Mouse (Mus musculus) forebrain, postnatal 0 days (tissue): Measurements from ENCODE around the gene Esr2. TPM values are rescaled to one million over a fixed set of nuclear protein-coding genes. Genes with fewer than 3 reads are reported as not detected.

Source experiments
- ATAC-seq: fragments of 200-750 bp; cut with Nextera tagmentation; 2 replicates; pipeline ENCODE4 v1.8.0; 2017; ENCODE audit warnings: mild to moderate bottlenecking, moderate library complexity
- DNase-seq: peaks from one replicate; pipeline ENCODE4 v3.0.0-alpha.2; 2015
- H3K27ac ChIP-seq: fragments of 300-500 bp; sonication (generic); 2 replicates; pipeline ENCODE4 v1.5.1; 2014; ENCODE audit warnings: low read depth, mild to moderate bottlenecking, antibody characterized with exemption, low read length, moderate library complexity, mixed read lengths
- H3K27me3 ChIP-seq: fragments of 300-500 bp; sonication (generic); 2 replicates; pipeline ENCODE4 v1.6.1; 2014; ENCODE audit warnings: mild to moderate bottlenecking, low read length, mixed read lengths; ENCODE audit not compliant: insufficient read depth
- H3K36me3 ChIP-seq: fragments of 300-500 bp; sonication (generic); 2 replicates; pipeline ENCODE4 v1.6.1; 2014; ENCODE audit warnings: mild to moderate bottlenecking, moderate library complexity; ENCODE audit not compliant: insufficient read depth
- H3K4me1 ChIP-seq: fragments of 300-500 bp; sonication (generic); 2 replicates; pipeline ENCODE4 v1.6.1; 2014; ENCODE audit warnings: antibody characterized with exemption; ENCODE audit not compliant: insufficient read depth
- H3K4me2 ChIP-seq: fragments of 300-500 bp; sonication (generic); 2 replicates; pipeline ENCODE4 v1.6.1; 2014; ENCODE audit warnings: low read depth, mild to moderate bottlenecking, moderate library complexity
- H3K4me3 ChIP-seq: fragments of 300-500 bp; sonication (generic); 2 replicates; pipeline ENCODE4 v1.5.1; 2014; ENCODE audit warnings: low read depth, low read length, mixed read lengths
- H3K9ac ChIP-seq: fragments of 300-500 bp; sonication (generic); 2 replicates; pipeline ENCODE4 v1.6.1; 2014; ENCODE audit warnings: mild to moderate bottlenecking
- H3K9me3 ChIP-seq: fragments of 300-500 bp; sonication (generic); 2 replicates; pipeline ENCODE4 v1.6.1; 2016; ENCODE audit warnings: low read length
- CTCF ChIP-seq: sonication (generic); IDR thresholded peaks from 2 replicates; pipeline ENCODE4 v1.5.1; 2016; ENCODE audit warnings: antibody characterized with exemption, control low read depth, low read depth
- WGBS: fragments of 180-500 bp; shearing (Covaris S2); extraction: QIAGEN DNeasy Blood & Tissue Kit; methylation state at CpG from one replicate; pipeline ENCODE4 v1.1.7; 2014; 5-methylcytosine and 5-hydroxymethylcytosine counted together
- polyA plus RNA-seq: library from polyadenylated mRNA; unstranded; fragments of >200 nt; fragmentation: Nextera tagmentation; extraction: Ambion mirVana; gene quantifications from 2 replicates; pipeline ENCODE4 v1.2.1, GENCODE M21; 2015
- total RNA-seq: library from RNA; depleted of rRNA; stranded (reverse); fragments of >200 nt; gene quantifications from 2 replicates; pipeline ENCODE4 v1.2.3, GENCODE M21; 2014

Gene Esr2
- total and polyA plus RNA-seq, 2 experiments from 2014 or later: 0.35 to 0.95 TPM

- H3K4me2 ChIP-seq: no peak overlapping the region
- H3K9me3 ChIP-seq: no peaks in the 10 kb centered on the region
- no peak for TF ChIP-seq CTCF
- H3K4me3 ChIP-seq: no peak overlapping the region
- no peaks in the 10 kb centered on the region for H3K36me3 ChIP-seq
- 61% methylated on average over 3 of the region's 3 CpGs for whole genome bisulfite sequencing
- H3K27me3 ChIP-seq: no peaks in the 10 kb centered on the region
- H3K9ac ChIP-seq: no peak overlapping the region
- no peak for DNase-seq
- no peak for ATAC-seq
- H3K27ac ChIP-seq: no peak overlapping the region
- no peaks in the 10 kb centered on the region for H3K4me1 ChIP-seq
These were observed 48.8 kb downstream of the Esr2 start for GRCm38 (mm10) chr12:76128306-76128705.

GRCm38 (mm10) chr12:76123223-76123622 lies 53.8 kb downstream of the Esr2 start:
- H3K9me3 ChIP-seq: no peaks in the 10 kb centered on the region
- H3K4me2 ChIP-seq: no peak overlapping the region
- H3K9ac ChIP-seq: no peak overlapping the region
- no peaks in the 10 kb centered on the region for H3K4me1 ChIP-seq
- no peak overlapping the region for H3K27ac ChIP-seq
- DNase-seq: no peak
- WGBS: 88% methylated on average over 6 of the region's 6 CpGs
- H3K4me3 ChIP-seq: no peak overlapping the region
- H3K27me3 ChIP-seq: no peaks in the 10 kb centered on the region
- no peaks in the 10 kb centered on the region for H3K36me3 ChIP-seq
- no peak for TF ChIP-seq CTCF
- no peak for ATAC-seq

- ATAC-seq (no peak), DNase-seq (peak; percentile 14)
- 66% methylated on average over 4 of the region's 4 CpGs for WGBS
- no peaks in the 10 kb centered on the region for H3K36me3 ChIP-seq
- no peak overlapping the region for H3K4me2 ChIP-seq
- H3K27ac ChIP-seq: no peak overlapping the region
- no peaks in the 10 kb centered on the region for H3K9me3 ChIP-seq
- H3K27me3 ChIP-seq: no peaks in the 10 kb centered on the region
- H3K4me1 ChIP-seq: no peaks in the 10 kb centered on the region
- H3K9ac ChIP-seq: no peak overlapping the region
- H3K4me3 ChIP-seq: no peak overlapping the region
- no peak for TF ChIP-seq CTCF
These were observed 59.4 kb downstream of the Esr2 start for GRCm38 (mm10) chr12:76117632-76118153.

GRCm38 (mm10) chr12:76116577-76116976 lies 60.5 kb downstream of the Esr2 start:
- 78% methylated on average over 4 of the region's 4 CpGs for WGBS
- no peaks in the 10 kb centered on the region for H3K9me3 ChIP-seq
- ATAC-seq: no peak
- no peak overlapping the region for H3K4me3 ChIP-seq
- TF ChIP-seq CTCF: no peak
- no peak overlapping the region for H3K4me2 ChIP-seq
- no peak overlapping the region for H3K27ac ChIP-seq
- H3K27me3 ChIP-seq: no peaks in the 10 kb centered on the region
- H3K36me3 ChIP-seq: no peaks in the 10 kb centered on the region
- DNase-seq: no peak
- no peak overlapping the region for H3K9ac ChIP-seq
- no peaks in the 10 kb centered on the region for H3K4me1 ChIP-seq

- no peak for ATAC-seq
- no peak for DNase-seq
- Histone ChIP-seq H3K27me3 (no peaks in the 10 kb centered on the region), H3K36me3 (peaks cover 43% of the 10 kb centered on the region), H3K27ac (no peak overlapping the region), H3K9ac (no peak overlapping the region), H3K9me3 (no peaks in the 10 kb centered on the region), H3K4me3 (no peak overlapping the region), H3K4me1 (no peaks in the 10 kb centered on the region), H3K4me2 (no peak overlapping the region)
- WGBS: 83% methylated on average over 3 of the region's 3 CpGs
- TF ChIP-seq CTCF: no peak
These were observed 66.0 kb downstream of the Esr2 start for GRCm38 (mm10) chr12:76111046-76111445.

DNA sequence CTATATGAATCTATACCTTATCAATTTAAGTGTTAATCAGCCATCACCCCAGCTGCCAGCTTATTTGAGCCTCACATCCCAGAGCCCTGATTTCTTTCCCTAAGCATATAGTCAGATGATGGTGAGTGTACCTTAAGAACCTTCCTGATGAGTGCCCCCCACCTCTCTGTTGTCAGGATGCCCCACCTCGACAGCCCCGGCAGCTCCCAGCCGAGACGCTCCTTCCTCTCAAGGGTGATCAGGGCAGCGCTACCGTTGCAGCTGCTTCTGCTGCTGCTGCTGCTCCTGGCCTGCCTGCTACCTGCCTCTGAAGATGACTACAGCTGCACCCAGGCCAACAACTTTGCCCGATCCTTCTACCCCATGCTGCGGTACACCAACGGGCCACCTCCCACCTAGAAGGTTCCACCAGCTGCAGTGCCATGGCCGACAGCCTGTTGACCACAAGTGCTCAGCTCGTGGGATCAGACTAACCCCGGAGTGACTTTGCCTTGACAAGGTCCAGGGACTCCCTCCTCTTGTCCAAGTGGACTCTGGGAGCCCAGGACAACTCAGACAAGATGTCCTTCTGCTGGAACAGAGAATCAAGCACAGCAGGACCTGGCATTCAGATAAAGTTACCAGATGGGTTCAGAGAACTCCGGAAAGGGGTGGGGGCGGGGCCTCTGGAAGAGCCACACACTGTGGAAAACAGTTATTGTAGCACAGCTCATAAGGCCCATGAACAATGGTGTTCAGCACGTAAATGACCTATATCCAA lies 67.2 kb downstream of the Esr2 start:
- DNase-seq (no peak), ATAC-seq (no peak)
- H3K36me3 ChIP-seq: peaks cover 55% of the 10 kb centered on the region
- WGBS: 93% methylated on average over 15 of the region's 15 CpGs
- no peaks in the 10 kb centered on the region for H3K4me1 ChIP-seq
- H3K4me3 ChIP-seq: no peak overlapping the region
- no peaks in the 10 kb centered on the region for H3K27me3 ChIP-seq
- H3K4me2 ChIP-seq: no peak overlapping the region
- no peak overlapping the region for H3K9ac ChIP-seq
- TF ChIP-seq CTCF: no peak
- H3K9me3 ChIP-seq: no peaks in the 10 kb centered on the region
- H3K27ac ChIP-seq: no peak overlapping the region

- peaks cover 93% of the 10 kb centered on the region for H3K36me3 ChIP-seq
- 92% methylated on average over 20 of the region's 20 CpGs for WGBS
- no peak overlapping the region for H3K4me2 ChIP-seq
- no peak overlapping the region for H3K27ac ChIP-seq
- no peak overlapping the region for H3K9ac ChIP-seq
- H3K4me1 ChIP-seq: no peaks in the 10 kb centered on the region
- ATAC-seq: no peak
- no peaks in the 10 kb centered on the region for H3K27me3 ChIP-seq
- H3K4me3 ChIP-seq: no peak overlapping the region
- no peak for TF ChIP-seq CTCF
- DNase-seq: no peak
- H3K9me3 ChIP-seq: no peaks in the 10 kb centered on the region
These were observed 72.3 kb downstream of the Esr2 start for GRCm38 (mm10) chr12:76104596-76105351.
